Mouse (Mus musculus): Measurements from ENCODE around the gene Zswim7. TPM values are rescaled to one million over a fixed set of nuclear protein-coding genes. Genes with fewer than 3 reads are reported as not detected.

The Zswim7 gene
- polyA plus RNA-seq, 1 experiment from 2014 or later = 19.8 TPM

- Histone ChIP-seq H3K4me1 (ENCODE audit: control insufficient read depth, insufficient read depth, low read length) (peaks cover 5% of the 10 kb centered on the region; the same call in 1 of the 2 replicates), H3K4me2 (ENCODE audit: low read depth, low read length) (no peak overlapping the region), H3K27me3 (ENCODE audit: control insufficient read depth, insufficient read depth, low read length) (no peaks in the 10 kb centered on the region), H3K4me3 (replicated peaks; ENCODE audit: low read length) (no peak overlapping the region), H3K27ac (ENCODE audit: low read length) (no peak overlapping the region), H3K9me3 (replicated peaks; ENCODE audit: control insufficient read depth, low read length) (no peaks in the 10 kb centered on the region), H3K9ac (ENCODE audit: low read length) (no peak overlapping the region), H3K36me3 (ENCODE audit: control insufficient read depth, insufficient read depth, low read length) (no peaks in the 10 kb centered on the region)
- ATAC-seq (ENCODE audit: insufficient read depth, low FRiP score) = 0 out of 2 replicates have a peak, but pooled peaks have one; percentile 33
- WGBS = 74% methylated on average over 7 of the region's 7 CpGs
These were observed 60.2 kb downstream of the Zswim7 start for GRCm38 (mm10) chr11:62220756-62221510.

- ATAC-seq (ENCODE audit: insufficient read depth, low FRiP score) = no peak
- Histone ChIP-seq H3K4me3 (replicated peaks; ENCODE audit: low read length) (no peak overlapping the region), H3K27me3 (ENCODE audit: control insufficient read depth, insufficient read depth, low read length) (no peaks in the 10 kb centered on the region), H3K36me3 (ENCODE audit: control insufficient read depth, insufficient read depth, low read length) (no peaks in the 10 kb centered on the region), H3K27ac (ENCODE audit: low read length) (no peak overlapping the region), H3K4me2 (ENCODE audit: low read depth, low read length) (no peak overlapping the region), H3K9me3 (replicated peaks; ENCODE audit: control insufficient read depth, low read length) (no peaks in the 10 kb centered on the region), H3K9ac (ENCODE audit: low read length) (no peak overlapping the region), H3K4me1 (ENCODE audit: control insufficient read depth, insufficient read depth, low read length) (no peaks in the 10 kb centered on the region)
- 71% methylated on average over 6 of the region's 6 CpGs for WGBS
These were observed 63.4 kb downstream of the Zswim7 start for GRCm38 (mm10) chr11:62217751-62218150.

Other genes starting within 250 kb of the Zswim7 start
- 7.9 and 8.1 TPM in 2 replicates for gene Adora2b, start 32.4 kb downstream of the Zswim7 start, polyA plus RNA-seq (2015; fragmentation: Nextera tagmentation; extraction: Ambion mirVana)
- 14.6 and 14.9 TPM in 2 replicates for gene Ttc19, start 98 bp upstream of the Zswim7 start, polyA plus RNA-seq (2015; fragmentation: Nextera tagmentation; extraction: Ambion mirVana)
- 8.5 and 9.5 TPM in 2 replicates for gene Pigl, start 177.1 kb upstream of the Zswim7 start, polyA plus RNA-seq (2015; fragmentation: Nextera tagmentation; extraction: Ambion mirVana)
- gene Ncor1, start 177.2 kb upstream of the Zswim7 start, polyA plus RNA-seq (2015; fragmentation: Nextera tagmentation; extraction: Ambion mirVana) = 45.0 and 52.7 TPM in 2 replicates

Data from stomach, embryonic 16.5 days (tissue).